In the genomic region with DNA sequence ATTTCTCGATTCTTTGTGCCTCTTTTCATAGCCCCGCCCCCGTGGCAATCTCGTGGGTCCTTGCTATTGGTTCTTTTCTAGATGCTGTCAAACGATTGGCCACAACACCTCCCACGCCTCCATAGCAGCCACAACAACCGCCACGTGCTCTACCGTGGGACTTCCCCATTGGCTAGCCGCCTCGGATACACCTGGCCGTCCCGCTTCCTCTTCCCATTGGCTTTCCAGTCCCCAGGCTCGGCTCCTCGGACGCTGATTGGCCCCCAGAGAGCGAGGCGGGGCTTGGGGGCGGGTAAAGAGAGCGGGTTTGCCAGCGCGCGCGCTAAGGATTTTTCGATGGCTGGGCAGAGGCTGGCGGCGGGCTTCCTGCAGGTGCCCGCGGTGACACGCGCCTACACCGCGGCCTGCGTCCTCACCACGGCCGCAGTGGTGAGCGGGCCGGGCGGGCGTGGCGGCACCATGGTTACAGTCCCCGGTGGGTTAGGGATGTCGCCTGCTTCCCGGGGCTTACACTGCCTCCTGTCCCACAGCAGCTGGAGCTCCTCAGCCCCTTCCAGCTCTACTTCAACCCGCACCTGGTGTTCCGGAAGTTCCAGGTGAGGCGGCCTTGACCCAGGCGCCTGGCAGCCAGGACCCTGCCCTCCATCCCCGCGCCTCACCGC, we compare ENCODE assay signal across 7 mouse cellular contexts. TPM values are rescaled to one million over a fixed set of nuclear protein-coding genes. Genes with fewer than 3 reads are reported as not detected.
DNase-seq lines count a peak whose midpoint lies in the region; ATAC-seq and TF ChIP-seq lines count a peak whose summit lies in the region.

A gene (plus strand): TSS at position 325 of the 662 bp plus-strand sequence.

- peak; percentile 97 for ATAC-seq in erythroblast, adult 5-6 weeks (replicated peaks; ENCODE audit: low FRiP score, poor library complexity, severe bottlenecking)
- ATAC-seq in kidney, embryonic 14.5 days (ENCODE audit: low FRiP score, low TSS enrichment), result peak; percentile 98
- peak; percentile 99 for ATAC-seq in limb, embryonic 14.5 days (ENCODE audit: low FRiP score, low read depth)
- peak; percentile 99 for ATAC-seq in midbrain, postnatal 0 days (ENCODE audit: low FRiP score)

- H3K4me2 ChIP-seq in kidney, embryonic 14.5 days (replicated peaks; ENCODE audit: low read depth, low read length), result peak within 1 kb of the TSS; percentile 93
- peak within 1 kb of the TSS; percentile 92 for H3K4me2 ChIP-seq in limb, embryonic 14.5 days (replicated peaks; ENCODE audit: low read depth, low read length, severe bottlenecking)
- peak within 1 kb of the TSS; percentile 90 for H3K4me2 ChIP-seq in midbrain, postnatal 0 days (ENCODE audit: low read depth, low read length, poor library complexity, severe bottlenecking)

- DNase-seq in brain, adult 2 months (ENCODE audit: low read depth, low spot score), result peak; percentile 99
- DNase-seq in heart, embryonic 10.5 days (ENCODE audit: low spot score), result peak; percentile 99
- peak; percentile 97 for DNase-seq in limb, embryonic 14.5 days (ENCODE audit: low spot score)
- DNase-seq in midbrain, postnatal 0 days (ENCODE audit: low spot score), result peak; percentile 99
- peak; percentile 82 to 94 for DNase-seq in spleen, postnatal 10 days (ENCODE audit: low spot score in 2 of 2)

- peaks cover 41% of the 10 kb centered on the region for H3K36me3 ChIP-seq in heart, embryonic 10.5 days
- H3K36me3 ChIP-seq in kidney, embryonic 14.5 days (ENCODE audit: control insufficient read depth, insufficient read depth, low read length), result peaks cover 36% of the 10 kb centered on the region
- peaks cover 37% of the 10 kb centered on the region for H3K36me3 ChIP-seq in limb, embryonic 14.5 days (ENCODE audit: control insufficient read depth, insufficient read depth, low read length)
- peaks cover 34% of the 10 kb centered on the region for H3K36me3 ChIP-seq in midbrain, postnatal 0 days (ENCODE audit: insufficient read depth, low read length)

- H3K9ac ChIP-seq in kidney, embryonic 14.5 days (ENCODE audit: low read depth, low read length), result peak within 1 kb of the TSS; percentile 46
- H3K9ac ChIP-seq in limb, embryonic 14.5 days (ENCODE audit: low read depth, low read length, severe bottlenecking), result peak within 1 kb of the TSS; percentile 52
- H3K9ac ChIP-seq in midbrain, postnatal 0 days (replicated peaks; ENCODE audit: low read length, poor library complexity, severe bottlenecking), result peak within 1 kb of the TSS; percentile 44

- peak within 1 kb of the TSS; percentile 70 for H3K27ac ChIP-seq in heart, embryonic 10.5 days
- H3K27ac ChIP-seq in kidney, embryonic 14.5 days (ENCODE audit: low read depth, low read length), result no peak within 1 kb of the TSS
- H3K27ac ChIP-seq in limb, embryonic 14.5 days (replicated peaks; ENCODE audit: low read depth, low read length), result no peak within 1 kb of the TSS
- 0 out of 2 replicates have a peak within 1 kb of the TSS, but pooled peaks have one; percentile 32 for H3K27ac ChIP-seq in midbrain, postnatal 0 days (ENCODE audit: low read depth, low read length)

- TF ChIP-seq CTCF in midbrain, postnatal 0 days (IDR thresholded peaks at IDR 0.05), result no peak

- H3K4me1 ChIP-seq in heart, embryonic 10.5 days, result peaks cover 38% of the 10 kb centered on the region
- peaks cover 17% of the 10 kb centered on the region for H3K4me1 ChIP-seq in kidney, embryonic 14.5 days (ENCODE audit: control insufficient read depth, insufficient read depth, low read length)
- peaks cover 11% of the 10 kb centered on the region for H3K4me1 ChIP-seq in limb, embryonic 14.5 days (ENCODE audit: control insufficient read depth, insufficient read depth, low read length)
- peaks cover 4% of the 10 kb centered on the region; the same call in 1 of the 2 replicates for H3K4me1 ChIP-seq in midbrain, postnatal 0 days (ENCODE audit: insufficient read depth, low read length)

- no peaks in the 10 kb centered on the region for H3K9me3 ChIP-seq in heart, embryonic 10.5 days
- H3K9me3 ChIP-seq in kidney, embryonic 14.5 days (ENCODE audit: control insufficient read depth, low read length), result no peaks in the 10 kb centered on the region
- no peaks in the 10 kb centered on the region for H3K9me3 ChIP-seq in limb, embryonic 14.5 days (ENCODE audit: control insufficient read depth, low read length)
- H3K9me3 ChIP-seq in midbrain, postnatal 0 days (ENCODE audit: low read length), result no peaks in the 10 kb centered on the region

- H3K27me3 ChIP-seq in heart, embryonic 10.5 days (ENCODE audit: insufficient read depth, poor library complexity, severe bottlenecking), result no peaks in the 10 kb centered on the region
- no peaks in the 10 kb centered on the region for H3K27me3 ChIP-seq in kidney, embryonic 14.5 days (ENCODE audit: control insufficient read depth, insufficient read depth, low read length)
- no peaks in the 10 kb centered on the region for H3K27me3 ChIP-seq in limb, embryonic 14.5 days (ENCODE audit: control insufficient read depth, insufficient read depth, low read length)
- no peaks in the 10 kb centered on the region for H3K27me3 ChIP-seq in midbrain, postnatal 0 days (ENCODE audit: insufficient read depth, low read length)

- TF ChIP-seq POLR2A in limb, embryonic 14.5 days (IDR thresholded peaks at IDR 0.05; ENCODE audit: borderline replicate concordance, extremely low read depth, insufficient read depth, insufficient read length), result no peak

- peak within 1 kb of the TSS; percentile 62 for H3K4me3 ChIP-seq in heart, embryonic 10.5 days
- H3K4me3 ChIP-seq in kidney, embryonic 14.5 days (ENCODE audit: low read length), result peak within 1 kb of the TSS; percentile 47
- H3K4me3 ChIP-seq in limb, embryonic 14.5 days (replicated peaks; ENCODE audit: low read length), result peak within 1 kb of the TSS; percentile 45
- H3K4me3 ChIP-seq in midbrain, postnatal 0 days (ENCODE audit: low read depth, low read length), result peak within 1 kb of the TSS; percentile 33

- WGBS in heart, embryonic 10.5 days, result 1% methylated on average over 51 of the region's 51 CpGs
- under 1% methylated on average over 47 of the region's 51 CpGs for WGBS in kidney, embryonic 14.5 days
- 2% methylated on average over 42 of the region's 51 CpGs for WGBS in limb, embryonic 14.5 days
- WGBS in midbrain, postnatal 0 days, result 1% methylated on average over 48 of the region's 51 CpGs

RNA-seq across cellular contexts. Expression of the gene that starts here (rescaled TPM):
- total RNA-seq in erythroblast, adult 5-6 weeks (2015; ENCODE audit: low replicate concordance), result 1.7 TPM in 1 of 2 replicates, not detected in the other
- total RNA-seq in erythroblast, adult 5-6 weeks (2017; ENCODE audit: low replicate concordance), result not detected in 2 replicates
- polyA plus RNA-seq in heart, embryonic 10.5 days (2016; fragmentation: Nextera tagmentation; extraction: Ambion mirVana), result 3.1 and 5.0 TPM in 2 replicates
- 3.2 and 4.1 TPM in 2 replicates for polyA plus RNA-seq in kidney, embryonic 14.5 days (2014; fragmentation: Nextera tagmentation; extraction: Ambion mirVana)
- polyA plus RNA-seq in limb, embryonic 14.5 days (2012; rRNA removed), result 6.7 and 9.0 TPM in 2 replicates
- 2.2 and 3.0 TPM in 2 replicates for polyA plus RNA-seq in limb, embryonic 14.5 days (2014; fragmentation: Nextera tagmentation; extraction: Ambion mirVana)
- 0.80 and 1.4 TPM in 2 replicates for total RNA-seq in midbrain, postnatal 0 days (2014; rRNA removed)
- 0.58 and 1.4 TPM in 2 replicates for polyA plus RNA-seq in midbrain, postnatal 0 days (2015; fragmentation: Nextera tagmentation; extraction: Ambion mirVana)

Comparison
In these comparisons a context has a peak if more than half of its experiments do, and no peak if none do; other contexts are left out.
1. H3K27ac ChIP-seq: peak in heart, embryonic 10.5 days (single experiment) and midbrain, postnatal 0 days (single experiment); none in kidney, embryonic 14.5 days (single experiment) and limb, embryonic 14.5 days (single experiment).
2. Peak in every context shown above with its lines, with median percentiles within 50 percentile points of each other: DNase-seq, ATAC-seq, H3K4me3 ChIP-seq, H3K4me2 ChIP-seq and H3K9ac ChIP-seq.